Mouse (Mus musculus) kidney, adult 8-10 months (tissue): ENCODE results near the gene Parp11.
A peak's percentile ranks its signal among the peaks of the same experiment; 100 is the strongest.

Source experiments
- DNase-seq, 2 experiments: peaks; one replicate each; pipeline ENCODE4 v3.0.0; 2022

Parp11 gene

DNA sequence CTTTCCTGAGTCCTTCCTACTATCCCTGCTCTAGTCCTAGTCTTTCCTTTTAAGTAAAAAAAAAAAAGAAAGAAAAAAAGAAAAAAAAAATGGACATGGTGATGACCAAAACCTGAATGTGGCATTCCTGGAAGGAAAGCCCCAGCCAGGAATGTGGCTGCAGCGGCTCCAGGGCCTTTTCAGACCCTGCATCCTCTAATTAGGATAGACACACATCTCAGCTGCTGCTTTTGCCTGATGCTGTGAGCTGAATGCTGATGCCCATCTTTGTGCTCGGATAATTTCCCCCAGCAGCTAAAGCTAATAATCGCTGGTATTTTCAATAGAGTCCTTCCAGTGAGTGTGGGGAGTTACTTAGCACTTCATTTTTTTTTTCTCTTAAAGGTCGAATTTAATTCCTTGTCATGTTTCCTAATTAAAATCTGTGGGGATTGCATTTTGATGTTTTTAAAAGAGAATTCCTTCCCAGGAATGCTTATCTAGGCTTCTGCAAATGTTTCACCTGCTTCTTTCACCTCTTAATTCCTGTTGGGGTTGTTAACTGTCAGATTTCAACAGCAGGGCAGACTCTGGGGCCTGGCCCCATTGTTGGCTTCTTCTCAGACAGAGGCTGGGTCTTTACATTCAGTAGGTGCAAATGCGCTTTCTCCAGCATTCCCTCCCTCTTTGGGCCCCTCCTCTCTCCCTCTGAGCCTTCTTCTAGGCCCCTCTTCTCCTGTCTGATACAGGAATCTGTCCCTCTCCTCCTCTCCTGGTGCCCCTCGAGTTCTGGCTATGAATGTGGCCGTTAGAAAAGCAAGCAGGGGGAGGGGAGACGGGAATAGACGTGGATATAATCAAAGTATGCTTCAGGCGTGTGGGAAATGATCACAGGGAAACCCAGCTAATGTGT lies 3.1 kb downstream of the Parp11 start:
- no peak for DNase-seq

DNA sequence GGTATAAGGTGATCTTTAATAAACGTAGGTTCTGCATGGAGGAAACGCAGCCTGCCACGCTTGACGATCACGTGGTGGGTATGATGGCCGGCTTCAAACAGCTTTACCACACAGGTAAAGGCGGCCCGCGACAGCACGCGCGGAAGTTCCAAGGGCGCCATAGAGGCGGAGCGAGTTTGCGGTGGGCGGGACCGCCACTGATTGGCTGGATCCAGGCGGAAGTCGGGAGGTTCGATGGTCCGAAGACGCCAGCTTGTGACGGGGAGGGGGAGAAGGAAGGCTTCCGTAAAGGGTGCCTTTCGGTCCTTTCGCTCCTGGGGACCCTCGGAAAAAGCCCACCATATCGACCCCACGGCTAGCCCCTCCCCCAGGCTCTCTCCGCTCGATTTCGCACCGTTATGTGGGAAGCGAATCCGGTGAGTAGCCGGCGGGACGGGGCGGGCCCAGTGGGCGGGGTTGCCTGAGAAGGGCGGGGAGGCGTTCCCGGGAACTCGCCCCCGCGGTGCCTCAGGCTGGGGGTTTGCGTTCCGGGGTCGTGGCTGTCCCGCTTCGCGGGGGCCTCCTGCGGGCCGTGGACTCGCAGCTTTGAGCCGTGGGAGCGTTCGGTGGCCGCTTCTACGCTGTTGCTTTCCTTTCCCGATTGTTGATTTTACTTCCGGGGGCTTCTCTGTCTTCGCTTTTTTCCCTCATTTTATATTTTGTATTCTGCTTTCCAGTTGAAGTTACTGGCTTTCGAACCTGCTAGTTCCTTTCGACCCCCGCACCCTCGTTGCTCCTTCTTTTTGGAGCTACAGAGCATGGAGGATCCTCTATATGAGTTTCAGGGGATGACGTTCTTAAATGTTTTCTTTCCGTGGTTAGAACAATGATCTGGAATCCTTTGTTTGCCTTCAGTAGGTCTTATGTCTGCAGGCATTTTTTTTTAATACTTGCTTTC lies 7.0 kb downstream of the Parp11 start:
- DNase-seq = peak; percentile 90 to 94

DNA sequence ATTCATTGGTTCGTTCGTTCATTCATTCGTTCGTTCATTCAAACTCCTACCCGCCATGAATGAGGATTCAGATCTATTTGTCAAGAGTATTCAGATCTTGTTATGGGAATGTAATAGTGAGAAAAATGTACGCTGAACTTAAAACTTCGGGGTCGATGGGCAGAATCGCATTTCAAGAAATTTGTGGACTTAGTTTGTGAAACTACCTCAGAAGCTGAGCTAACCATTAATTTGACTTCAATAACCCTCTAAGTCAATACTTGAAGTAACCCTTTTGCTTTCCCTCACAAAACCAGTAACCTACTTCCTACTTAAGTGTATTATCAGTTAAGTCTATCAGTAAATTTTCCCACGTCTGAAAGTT lies 7.7 kb downstream of the Parp11 start:
- no peak for DNase-seq

DNA sequence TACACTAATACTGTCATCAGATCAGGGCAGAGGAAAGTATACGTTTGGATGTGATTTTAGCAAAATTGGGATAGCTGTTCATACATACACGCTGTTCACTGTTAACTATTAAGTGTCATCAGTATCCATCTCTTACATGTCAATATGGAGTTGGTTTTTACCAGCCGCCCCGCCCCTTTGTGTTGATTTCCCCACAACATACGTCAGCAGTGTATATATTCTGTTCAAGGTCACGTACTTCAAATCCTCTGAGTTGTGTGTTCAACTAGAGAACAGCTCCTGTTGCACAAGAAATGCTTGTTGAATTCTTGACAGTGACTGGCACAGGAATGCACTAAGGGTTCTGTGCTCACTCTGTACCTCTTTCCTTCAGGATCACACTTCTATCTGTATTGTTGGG lies 8.2 kb downstream of the Parp11 start:
- no peak for DNase-seq

DNA sequence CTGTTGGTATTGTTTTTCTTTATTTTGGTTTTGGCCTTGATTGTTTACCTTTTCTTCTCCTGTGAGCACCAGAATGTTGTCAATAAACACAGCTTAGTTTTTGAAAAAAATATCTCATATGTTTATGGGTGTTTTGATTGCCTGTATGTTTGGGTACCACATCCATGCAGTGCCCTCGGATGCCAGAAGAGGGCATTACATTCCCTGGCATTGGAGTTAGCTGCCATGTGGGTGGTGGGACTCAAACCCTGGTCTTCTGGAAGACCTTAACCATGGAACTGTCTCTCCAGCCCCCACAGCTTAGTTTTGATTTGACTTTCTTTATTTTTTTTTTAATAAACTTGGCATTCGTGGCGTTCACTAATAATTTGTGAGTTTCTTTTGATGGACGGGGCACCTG lies 8.8 kb downstream of the Parp11 start:
- no peak for DNase-seq

DNA sequence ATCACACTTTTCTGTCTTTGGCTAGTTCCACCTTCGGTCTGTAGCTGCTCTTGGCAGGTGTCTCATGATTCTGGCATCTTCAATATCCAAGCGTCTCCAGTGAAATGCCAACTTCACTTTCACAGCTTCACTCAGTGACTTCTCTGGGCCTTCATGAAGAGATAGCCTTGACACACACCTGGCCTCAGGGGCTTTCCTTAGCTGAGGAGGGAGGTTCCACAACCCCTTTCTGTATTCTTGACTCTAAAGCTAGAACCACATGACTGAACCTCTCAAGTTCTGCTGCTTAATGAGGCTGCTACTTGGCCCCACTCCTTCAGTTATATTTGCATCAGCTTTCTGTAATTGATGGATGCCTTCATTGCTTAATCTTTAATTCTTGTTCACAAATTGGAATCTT lies 10.1 kb downstream of the Parp11 start:
- no peak for DNase-seq

DNA sequence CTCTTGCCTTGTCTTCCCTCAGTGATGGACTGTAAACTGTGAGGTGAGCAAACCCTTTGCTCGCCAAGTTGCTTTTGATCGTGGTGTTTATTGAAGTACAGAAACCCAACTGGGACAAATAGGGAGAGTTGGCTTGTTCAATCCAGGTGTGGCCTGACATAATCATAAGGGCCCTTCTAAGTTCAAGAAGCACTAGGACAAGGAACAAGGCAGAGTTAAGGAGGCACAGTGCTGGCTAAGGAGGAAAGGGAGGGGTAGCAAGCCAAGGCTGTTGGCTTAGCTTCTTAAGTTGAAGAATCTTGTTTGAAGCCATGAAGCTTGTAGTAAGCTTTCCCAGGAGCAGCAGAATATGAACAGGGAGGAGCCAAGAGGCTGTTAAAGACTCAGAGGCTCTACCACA lies 13.1 kb downstream of the Parp11 start:
- no peak for DNase-seq

DNA sequence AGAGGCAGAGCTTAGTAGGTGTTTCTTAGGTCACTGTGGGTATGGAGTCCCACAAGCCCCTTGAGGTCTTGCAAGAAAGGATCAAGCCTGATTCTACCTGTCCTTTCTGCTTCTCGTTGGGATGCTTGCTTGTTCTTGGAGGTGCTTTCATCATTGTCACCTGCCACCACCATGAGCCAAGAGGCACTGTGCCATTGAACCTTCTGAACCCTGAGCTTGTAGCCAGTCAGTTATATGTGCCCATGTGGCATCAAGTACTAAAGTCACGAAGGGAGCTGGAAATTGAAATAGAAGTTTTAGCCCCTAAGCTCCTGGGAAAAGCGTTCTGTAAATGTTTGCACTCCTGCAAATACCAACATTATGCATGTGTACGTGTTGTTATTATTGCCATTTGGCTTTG lies 14.9 kb downstream of the Parp11 start:
- DNase-seq = no peak

DNA sequence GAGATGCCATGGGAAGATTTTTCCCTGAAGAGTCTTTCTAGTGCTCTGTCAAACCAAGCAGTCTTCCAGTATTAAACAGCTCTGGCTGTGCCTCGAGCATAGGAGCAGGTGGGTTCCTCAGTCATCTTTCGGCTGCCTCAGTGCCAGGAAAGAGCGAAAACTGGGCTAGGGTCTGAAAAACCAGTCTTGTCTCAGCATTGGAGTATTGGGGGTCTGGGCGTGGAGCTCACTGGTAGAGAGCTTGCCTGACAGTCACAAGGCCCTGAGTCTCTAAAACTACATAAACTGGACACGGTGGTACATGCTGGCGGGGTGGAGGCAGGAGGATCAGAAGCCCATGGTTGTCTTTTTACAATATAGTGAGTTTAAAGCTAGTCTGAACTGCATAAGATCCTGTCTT lies 15.6 kb downstream of the Parp11 start:
- DNase-seq = no peak

DNA sequence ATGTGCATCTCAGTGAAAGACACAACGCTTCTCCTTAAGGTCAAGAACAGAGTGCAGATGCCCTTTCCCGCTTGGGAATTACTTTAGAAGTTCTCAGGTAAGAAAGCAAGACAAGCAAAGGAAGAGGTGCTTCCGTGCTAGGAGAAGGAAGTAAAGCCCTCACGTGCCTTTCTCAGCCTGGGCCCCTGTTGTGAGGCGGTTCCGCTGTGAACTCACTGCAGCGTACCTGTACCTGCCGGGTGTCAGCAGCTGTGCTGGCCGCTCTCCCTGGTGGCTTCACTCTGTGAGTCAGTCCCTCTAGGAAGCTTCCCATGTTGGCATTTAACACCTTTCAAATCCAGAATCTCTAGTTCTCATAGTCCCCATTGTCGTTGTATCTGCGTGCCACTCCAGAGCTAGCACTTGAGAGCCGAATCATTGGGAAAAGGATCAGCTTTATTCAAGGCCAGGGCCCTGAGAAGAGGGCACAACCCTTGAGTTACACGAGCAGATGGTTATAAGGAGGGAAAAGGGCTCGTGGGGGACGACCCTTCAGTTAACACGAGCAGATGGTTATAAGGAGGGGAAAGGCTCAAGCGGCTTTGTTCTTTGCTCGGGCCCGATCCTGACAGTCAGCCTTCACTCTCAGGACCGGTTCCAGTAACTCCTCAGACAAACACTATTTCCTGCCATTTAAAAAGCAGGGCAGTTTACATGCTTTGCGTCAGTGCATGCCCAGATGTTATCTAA lies 16.8 kb downstream of the Parp11 start:
- no peak for DNase-seq

DNA sequence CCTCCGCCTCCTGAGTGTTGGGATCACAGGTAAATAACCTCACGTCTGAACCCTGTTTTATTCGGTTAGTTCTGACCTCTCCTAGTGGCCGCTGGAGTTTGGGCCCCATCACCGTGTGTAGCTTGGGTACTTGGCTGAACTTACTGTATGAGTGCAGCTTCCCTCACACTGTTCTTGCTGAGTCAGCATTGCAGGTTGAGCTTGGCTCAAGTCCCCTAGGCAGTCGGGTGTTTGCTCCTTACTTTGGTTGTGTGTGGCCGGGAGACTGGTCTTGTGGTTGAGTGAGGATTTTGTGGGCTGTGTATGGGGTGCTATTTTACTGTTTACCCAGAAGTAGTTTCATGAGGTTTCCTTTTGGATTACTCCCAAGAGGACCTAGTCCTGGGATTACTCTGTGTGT lies 17.9 kb downstream of the Parp11 start:
- peak in 1 of 2 experiments; percentile 26 for DNase-seq

DNA sequence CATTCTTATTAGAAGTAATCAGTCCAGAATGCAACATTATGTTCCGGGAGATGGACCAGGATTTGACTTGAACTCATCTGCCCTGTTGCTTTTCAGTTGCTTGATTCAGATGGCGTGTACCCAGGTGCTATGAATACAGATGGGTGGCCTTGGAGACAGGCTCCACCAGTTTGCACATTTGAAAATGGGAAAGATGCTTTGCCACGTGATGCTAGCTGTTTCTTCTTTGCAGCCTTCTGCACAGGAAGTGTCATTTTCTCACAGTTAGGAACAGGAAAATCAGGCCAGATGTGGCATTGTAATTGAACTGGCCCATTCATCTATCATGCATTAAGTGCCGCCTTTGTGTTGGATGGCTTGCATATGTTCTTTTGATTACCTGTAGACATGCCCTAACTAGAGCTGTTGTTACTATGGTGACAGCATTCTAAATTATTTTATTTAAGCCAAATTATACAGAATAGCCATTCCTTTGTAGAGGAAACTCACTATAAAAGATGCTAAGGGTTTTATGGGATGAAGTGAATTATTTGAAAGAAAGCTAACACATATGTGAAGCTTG lies 20.2 kb downstream of the Parp11 start:
- DNase-seq = no peak

DNA sequence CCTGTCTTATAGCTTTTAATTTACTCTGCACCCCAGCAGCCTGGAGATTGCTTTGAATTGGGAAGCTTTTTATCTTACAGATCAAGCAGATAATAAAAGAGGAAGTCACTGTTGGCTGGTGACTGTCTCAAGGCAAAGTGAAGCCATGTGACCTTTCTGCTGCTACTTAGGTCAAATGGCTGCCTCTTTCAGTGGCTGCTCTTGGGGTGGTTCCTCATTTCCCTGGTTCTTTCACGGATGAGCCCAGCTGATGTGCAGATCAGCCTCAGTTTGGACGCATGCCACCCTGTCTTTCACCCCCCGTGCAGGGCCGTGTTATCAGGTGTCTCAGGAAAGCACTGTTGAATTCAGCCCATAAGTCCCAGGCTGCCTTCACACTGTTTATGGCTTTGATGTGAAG lies 25.4 kb downstream of the Parp11 start:
- no peak for DNase-seq

DNA sequence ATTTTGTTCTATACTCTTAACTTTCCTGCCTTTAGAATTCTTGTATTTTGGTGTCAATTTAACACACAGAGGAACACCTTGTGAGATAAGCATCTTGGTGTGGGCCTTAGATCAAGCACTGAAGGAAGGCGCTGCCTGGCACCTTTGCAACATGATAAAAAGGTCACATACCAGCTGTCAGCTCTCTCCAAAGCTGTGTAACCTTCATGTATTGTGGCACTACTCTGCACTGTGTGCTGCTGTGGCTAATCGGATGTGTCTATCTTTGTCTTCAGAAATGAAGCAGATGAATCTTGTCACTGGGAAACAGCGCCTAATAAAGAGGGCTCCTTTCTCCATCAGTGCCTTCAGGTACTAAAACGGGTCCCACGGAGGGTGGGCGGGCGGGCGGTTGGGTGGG lies 27.3 kb downstream of the Parp11 start:
- DNase-seq = no peak

DNA sequence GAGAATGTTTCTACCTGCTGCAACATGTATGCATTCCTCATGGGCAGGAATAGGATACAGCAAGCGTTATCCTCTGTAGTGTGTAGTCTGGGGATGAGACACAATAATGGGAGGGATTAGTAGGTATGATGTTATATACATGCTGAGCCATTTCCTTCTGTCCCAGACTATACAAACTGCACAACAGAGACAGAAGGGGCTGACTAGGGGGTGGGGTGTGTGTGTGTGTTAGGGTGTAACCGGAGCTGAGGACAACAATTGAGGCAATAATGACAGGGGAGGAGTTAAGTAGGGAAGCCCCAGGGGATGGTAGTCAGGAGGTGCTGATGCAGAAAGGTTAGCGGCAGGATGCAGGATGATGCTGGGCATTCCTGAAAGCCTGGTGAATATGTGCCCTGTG lies 28.6 kb downstream of the Parp11 start:
- no peak for DNase-seq

DNA sequence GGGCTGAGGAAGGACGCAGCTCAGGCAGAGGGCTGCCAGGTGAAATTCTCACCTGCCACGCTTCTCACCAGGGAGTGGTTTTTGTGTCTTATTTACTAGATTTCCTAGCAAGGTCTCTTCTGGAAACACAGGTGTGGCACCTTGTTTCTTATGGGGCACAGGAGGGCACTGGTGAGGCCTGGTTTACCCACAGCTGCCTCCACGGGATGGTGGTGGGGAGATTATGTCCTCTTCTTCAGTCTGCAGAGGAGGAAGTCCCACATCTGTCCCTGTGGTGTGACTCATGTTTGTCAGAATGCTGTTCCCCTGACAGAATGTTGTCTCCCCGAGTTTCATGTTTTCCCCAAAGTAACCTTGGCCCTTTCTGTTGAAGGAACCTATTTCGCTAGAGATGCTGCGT lies 44.4 kb downstream of the Parp11 start:
- DNase-seq = no peak

DNA sequence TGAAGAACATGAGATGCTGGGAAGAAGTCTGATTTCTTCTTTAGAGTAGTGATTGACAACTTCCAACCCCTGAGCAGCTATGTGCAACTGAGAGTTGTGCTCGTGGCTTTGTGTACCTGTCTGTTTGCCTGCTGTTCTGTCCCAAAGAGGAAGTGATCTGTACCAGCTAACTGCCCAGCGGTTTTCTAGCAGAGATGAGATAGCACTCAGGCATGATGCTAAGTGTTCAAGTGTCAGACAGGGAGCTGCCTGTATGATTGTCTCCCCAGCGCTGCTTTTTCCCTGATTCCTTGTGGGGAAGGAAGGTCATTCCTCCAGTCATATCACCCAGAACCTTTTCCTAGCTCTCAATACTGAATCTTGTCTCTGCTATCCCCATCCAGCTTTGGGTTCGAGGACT lies 45.9 kb downstream of the Parp11 start:
- DNase-seq = no peak

DNA sequence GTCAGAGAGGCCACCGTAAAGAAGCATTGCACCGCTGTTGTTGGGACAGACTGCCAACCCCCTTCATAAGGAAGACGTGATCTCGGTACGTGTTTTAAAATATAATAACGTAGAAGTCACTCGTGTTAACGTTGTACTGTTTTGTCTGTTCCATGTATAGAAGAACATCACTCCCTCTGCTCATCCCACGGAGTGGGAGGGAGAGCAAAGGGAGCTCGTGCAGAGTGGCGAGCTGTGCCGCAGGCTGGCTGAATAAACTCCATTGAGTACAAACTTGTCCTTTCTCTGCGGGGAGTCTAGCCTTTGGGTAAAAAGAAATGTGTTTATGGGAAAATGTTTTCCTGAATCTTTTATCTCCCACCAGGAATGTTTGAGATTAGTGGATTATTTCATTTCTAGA lies 47.1 kb downstream of the Parp11 start:
- no peak for DNase-seq

DNA sequence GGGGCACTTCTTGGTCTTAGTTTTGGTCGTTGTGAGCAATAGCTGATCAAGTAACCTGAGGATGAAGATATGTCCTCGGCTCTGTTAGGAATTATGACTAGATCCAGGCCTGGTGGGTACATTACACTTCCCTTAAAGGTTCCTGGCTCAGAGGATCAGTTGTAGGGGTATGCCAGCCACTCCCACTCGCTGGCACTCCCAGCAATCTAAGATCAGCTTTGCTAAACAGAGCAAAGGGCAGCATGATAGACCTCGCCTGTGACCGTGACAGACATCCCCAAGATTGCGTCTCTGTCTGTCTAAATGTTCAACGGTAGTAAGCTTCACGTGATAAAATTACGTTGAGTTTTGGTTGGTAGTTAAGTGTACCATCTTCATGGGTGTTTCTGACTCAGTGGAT lies 47.7 kb downstream of the Parp11 start:
- no peak for DNase-seq

DNA sequence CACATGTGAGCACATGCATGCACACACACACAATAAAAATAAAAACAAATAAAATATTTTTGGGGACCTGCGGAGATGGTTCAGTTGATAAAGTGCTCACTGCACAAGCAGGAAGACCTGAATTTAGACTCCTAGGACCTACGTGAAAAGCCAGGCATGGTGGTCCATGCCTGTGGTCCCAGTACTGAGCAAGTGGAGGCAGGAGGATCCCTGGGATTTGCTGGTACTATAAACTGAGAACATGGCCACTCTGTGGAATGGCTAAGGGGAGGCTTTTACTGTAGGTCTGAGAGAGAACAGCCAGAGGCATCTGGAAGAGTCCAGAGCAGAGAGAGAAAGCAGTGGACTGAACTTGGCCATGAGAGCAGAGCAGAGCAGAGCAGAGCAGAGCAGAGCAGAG lies 48.6 kb downstream of the Parp11 start:
- no peak for DNase-seq

DNA sequence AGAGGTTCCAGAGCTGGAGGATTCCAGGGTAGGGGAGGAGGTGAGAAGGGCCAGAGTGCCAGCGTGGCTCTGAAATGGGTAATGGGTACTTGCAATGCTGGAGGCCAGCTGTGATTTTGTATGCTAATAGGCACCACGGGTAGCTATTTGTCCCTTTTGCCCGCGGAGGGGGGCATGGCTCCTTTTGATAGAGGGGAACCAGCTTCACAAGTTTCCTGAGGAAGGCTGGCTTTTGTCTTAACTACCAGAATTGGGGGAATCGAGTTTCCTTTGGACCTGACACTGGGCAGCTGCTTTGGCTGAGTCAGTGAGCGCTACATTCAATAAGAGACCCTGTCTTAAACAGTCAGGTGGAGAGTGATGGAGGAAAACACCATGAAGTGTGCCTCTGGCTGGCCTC lies 49.2 kb downstream of the Parp11 start:
- no peak for DNase-seq

DNA sequence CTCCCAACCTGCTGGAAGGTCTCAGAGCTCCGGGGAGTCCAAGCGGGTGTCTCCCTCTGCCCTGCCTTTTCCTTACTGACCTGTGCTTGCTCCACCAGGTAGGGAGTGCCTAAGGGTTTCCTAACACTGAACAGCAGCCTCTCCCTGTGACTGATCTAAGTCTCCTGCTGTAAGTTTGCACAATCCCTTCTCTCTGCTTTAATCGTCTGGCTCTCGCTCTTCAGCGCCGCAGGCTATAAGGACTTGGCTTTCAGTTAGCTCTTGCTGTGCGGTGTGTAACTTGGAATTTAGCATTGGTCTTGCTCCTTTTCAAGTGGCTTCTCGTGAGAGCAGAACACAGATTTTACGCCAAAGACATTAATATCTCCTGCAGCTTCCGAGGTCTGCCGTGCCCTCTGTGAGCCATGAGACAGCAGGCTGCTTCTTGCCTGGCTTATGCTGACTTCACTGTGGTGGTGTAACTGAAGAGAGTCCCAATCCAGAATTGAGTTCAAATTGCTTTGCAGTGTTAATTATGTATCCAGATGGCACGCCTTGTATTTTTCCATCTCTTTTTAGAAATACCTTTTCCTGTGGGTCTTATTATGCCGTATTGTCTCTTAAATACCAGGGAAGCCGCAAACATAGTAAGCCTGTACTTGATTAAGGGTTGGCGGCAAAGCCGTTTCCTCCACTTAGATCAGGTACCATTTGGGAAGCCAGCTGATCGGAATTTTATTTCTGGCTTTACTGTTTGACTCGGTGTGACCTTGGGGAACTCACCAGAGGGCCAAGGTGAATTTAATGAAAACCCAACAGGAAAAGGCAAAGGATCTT lies 50.4 kb downstream of the Parp11 start:
- no peak for DNase-seq
